Mouse (Mus musculus) embryonic fibroblast, embryonic 13.5 days (primary cell): Measurements from ENCODE around the gene Kif26b. TPM values are rescaled to one million over a fixed set of nuclear protein-coding genes. Genes with fewer than 3 reads are reported as not detected.

Source experiments
- H3K27ac ChIP-seq: 2 replicates; pipeline ENCODE4 v1.5.1; 2012; ENCODE audit warnings: low read length, control low read depth, inconsistent platforms; ENCODE audit not compliant: insufficient read depth
- H3K4me1 ChIP-seq: 2 replicates; pipeline ENCODE4 v1.6.1; 2011; ENCODE audit warnings: low read length; ENCODE audit not compliant: control insufficient read depth, insufficient read depth
- H3K4me3 ChIP-seq: 2 replicates; pipeline ENCODE4 v1.5.1; 2011; ENCODE audit warnings: mild to moderate bottlenecking, control low read depth, low read length; ENCODE audit not compliant: insufficient read depth
- CTCF ChIP-seq: IDR thresholded peaks from 2 replicates; pipeline ENCODE4 v1.5.1; 2011; ENCODE audit warnings: mild to moderate bottlenecking, control low read depth, low read length, moderate library complexity, borderline replicate concordance; ENCODE audit not compliant: insufficient read depth
- POLR2A ChIP-seq: IDR thresholded peaks from 2 replicates; pipeline ENCODE4 v1.6.1; 2011; ENCODE audit warnings: low read depth, mild to moderate bottlenecking, control low read depth, low read length, moderate library complexity
- polyA plus RNA-seq: library from polyadenylated mRNA; stranded (reverse); fragments of >200 nt; gene quantifications from 2 replicates; pipeline ENCODE4 v1.2.4, GENCODE M21; 2011; ENCODE audit warnings: low read depth; ENCODE audit not compliant: missing spikeins, insufficient read length

The Kif26b gene
- polyA plus RNA-seq, 1 experiment: 61.3 TPM

DNA sequence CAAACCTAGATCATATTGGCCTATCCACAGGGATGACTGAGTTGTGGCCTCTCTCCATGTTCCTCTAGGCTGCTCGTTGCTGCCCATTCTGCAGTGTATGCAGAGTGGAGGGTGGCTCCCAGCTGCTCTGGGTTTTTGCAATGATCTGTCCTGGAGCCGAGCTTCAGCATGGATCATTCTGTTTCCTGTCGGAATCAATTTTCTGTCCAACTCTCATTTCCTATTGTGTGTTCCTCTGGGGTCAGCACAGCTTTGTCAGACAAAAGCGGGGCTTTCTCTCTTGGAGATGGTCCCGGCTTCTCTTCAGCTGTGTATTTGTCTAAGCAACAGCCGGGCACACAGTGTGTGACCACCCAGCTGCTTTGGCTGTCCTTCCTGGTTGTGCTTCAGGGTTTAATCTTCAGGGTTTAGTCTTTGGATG is 98.0 kb downstream of the Kif26b start:
- TF ChIP-seq CTCF (no peak), POLR2A (no peak)
- no peak overlapping the region for H3K4me3 ChIP-seq
- H3K27ac ChIP-seq: no peak overlapping the region
- H3K4me1 ChIP-seq: no peaks in the 10 kb centered on the region

DNA sequence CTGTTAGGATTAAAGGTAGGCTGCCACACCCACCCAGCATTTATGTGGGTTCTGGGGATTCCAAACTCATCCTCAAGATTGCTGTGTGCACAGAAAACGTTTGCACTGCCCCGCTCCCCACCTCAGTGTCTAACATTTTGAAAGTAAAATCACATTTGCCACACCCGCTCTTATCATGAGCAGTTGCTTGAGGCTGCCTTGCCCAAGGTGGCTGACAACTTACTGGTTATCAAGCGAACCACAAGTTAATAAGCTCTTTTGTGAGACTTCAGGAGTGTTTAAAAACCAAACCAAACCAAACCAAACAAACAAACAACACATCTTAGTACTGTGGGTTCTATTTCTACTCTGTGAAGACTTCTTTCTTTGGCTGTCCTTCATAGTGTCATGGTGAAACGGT is 101.1 kb downstream of the Kif26b start:
- no peak overlapping the region for H3K4me3 ChIP-seq
- no peaks in the 10 kb centered on the region for H3K4me1 ChIP-seq

DNA sequence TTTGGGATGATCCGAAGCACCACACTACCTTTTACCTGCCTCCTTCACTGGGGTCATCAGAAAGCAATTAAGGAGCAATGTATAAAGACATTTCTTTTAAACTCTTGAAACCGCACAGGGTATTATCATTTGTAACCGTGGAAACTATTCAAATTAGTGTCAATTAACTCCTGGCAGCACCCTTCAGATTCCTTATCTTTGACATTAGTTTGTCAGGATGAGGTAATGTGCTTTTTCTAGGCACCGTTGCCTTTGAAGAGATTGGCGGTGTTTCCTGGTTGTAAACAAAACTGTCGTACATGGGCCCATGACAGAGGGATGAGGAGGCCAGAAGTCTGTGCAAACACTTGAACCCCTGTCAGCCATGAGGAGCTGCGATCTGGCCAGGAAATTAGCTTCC is 102.9 kb downstream of the Kif26b start:
- Histone ChIP-seq H3K4me3 (no peak overlapping the region), H3K27ac (no peak overlapping the region), H3K4me1 (no peaks in the 10 kb centered on the region)
- TF ChIP-seq POLR2A (no peak), CTCF (no peak)

More for the DNA sequence above, 101.1 kb downstream of the Kif26b start:
- TF ChIP-seq POLR2A (no peak), CTCF (no peak)
- no peak overlapping the region for H3K27ac ChIP-seq

DNA sequence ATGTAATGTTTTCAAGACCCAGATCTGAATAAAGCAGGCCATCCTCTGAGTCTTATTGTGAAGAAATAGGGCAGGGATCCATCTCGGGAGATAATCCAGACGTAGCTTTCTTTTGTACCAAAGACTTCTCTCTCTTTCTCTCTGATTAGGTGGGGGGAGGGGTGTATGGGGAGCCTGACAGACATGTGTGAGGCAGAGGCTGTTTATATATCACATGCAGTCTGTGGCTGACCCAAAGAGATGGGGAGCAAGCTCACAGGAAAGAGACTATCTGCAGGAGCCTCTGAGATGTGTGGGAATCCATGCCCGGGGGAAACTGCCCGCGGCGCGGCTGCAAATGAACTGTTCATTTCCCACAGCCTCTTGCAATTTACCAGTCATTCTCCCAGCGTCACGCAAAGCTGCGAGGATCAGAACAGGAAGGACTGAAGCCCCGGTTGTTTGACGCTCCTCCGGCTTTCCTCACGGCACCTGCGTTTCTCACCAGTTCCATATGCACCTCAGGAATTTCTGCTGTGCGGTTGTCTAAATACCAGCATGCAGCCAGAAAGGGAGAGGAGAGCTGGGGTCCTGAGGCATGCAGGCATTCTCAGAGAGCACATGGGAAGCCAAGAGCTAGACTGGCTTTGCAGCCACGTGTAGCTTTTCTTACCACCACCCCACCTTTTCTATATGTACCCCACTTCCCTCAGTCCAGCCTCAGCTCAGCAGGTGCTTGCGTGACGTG is 105.6 kb downstream of the Kif26b start:
- Histone ChIP-seq H3K4me1 (no peaks in the 10 kb centered on the region), H3K4me3 (no peak overlapping the region), H3K27ac (no peak overlapping the region)
- TF ChIP-seq CTCF (no peak), POLR2A (no peak)

DNA sequence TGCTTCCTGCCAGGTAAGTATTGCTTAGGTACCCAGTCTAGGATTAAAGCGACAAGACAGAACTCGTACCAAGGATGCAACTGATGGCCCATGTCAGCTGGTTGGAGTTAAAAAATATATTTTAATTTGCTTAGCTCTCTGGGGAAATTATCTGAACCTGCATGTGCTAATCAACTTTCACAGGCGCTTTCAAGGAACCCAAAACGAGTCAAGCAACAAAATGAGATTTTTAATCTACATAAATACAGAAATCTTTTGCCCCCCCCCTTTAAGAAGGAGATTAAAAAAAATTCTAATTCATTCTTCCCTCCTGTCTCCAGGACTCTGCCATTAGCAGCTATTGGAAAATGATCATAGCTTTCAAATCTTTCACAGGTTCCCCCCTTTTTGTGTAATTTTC is 106.5 kb downstream of the Kif26b start:
- no peaks in the 10 kb centered on the region; the same call in 1 of the 2 replicates for H3K4me1 ChIP-seq
- H3K4me3 ChIP-seq: no peak overlapping the region
- no peak for TF ChIP-seq CTCF
- no peak for TF ChIP-seq POLR2A
- no peak overlapping the region for H3K27ac ChIP-seq

DNA sequence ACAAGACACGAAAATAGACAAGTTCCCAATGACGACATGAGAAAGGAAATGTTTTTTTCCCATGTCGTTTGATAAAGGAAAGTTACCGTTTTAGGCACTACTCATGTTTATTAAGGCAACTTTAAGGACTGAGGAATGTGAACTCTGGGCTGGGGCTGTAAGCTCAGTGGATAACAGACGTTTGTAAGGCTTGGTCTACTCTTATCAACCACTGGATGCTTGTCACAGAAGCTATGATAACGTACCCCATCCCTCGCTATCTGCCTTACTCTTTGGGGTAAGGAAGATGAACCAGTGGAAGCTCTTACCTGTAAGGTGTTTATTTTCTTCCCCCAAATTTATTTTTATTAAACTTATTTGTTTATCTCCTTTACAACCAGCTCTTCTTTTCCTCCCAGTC is 108.4 kb downstream of the Kif26b start:
- TF ChIP-seq CTCF: no peak
- no peak for TF ChIP-seq POLR2A
- no peak overlapping the region for H3K27ac ChIP-seq

DNA sequence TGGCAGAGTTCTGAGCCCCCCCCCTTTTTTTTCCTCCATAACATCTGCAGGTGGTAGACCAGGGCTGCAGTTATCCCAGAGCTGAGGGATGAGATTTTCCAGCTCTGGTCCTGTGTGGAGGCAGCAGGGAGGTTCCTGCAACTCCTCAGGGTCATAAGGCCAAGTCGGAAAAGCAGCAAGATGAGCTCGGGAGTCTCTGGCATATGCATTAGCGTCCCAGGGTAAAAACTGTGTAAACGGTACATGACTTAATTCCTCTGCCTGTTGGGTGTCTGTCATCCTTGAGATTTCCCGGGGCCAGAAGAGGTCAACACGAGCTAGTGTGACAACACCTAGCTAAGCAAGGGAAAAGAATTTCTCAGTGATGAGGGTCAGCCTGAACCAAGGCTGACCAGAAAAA is 111.0 kb downstream of the Kif26b start:
- TF ChIP-seq POLR2A (no peak), CTCF (no peak)
- Histone ChIP-seq H3K27ac (no peak overlapping the region), H3K4me1 (peaks cover 6% of the 10 kb centered on the region), H3K4me3 (no peak overlapping the region)

More for the DNA sequence above, 108.4 kb downstream of the Kif26b start:
- H3K4me3 ChIP-seq: no peak overlapping the region
- peaks cover 4% of the 10 kb centered on the region; the same call in 1 of the 2 replicates for H3K4me1 ChIP-seq

DNA sequence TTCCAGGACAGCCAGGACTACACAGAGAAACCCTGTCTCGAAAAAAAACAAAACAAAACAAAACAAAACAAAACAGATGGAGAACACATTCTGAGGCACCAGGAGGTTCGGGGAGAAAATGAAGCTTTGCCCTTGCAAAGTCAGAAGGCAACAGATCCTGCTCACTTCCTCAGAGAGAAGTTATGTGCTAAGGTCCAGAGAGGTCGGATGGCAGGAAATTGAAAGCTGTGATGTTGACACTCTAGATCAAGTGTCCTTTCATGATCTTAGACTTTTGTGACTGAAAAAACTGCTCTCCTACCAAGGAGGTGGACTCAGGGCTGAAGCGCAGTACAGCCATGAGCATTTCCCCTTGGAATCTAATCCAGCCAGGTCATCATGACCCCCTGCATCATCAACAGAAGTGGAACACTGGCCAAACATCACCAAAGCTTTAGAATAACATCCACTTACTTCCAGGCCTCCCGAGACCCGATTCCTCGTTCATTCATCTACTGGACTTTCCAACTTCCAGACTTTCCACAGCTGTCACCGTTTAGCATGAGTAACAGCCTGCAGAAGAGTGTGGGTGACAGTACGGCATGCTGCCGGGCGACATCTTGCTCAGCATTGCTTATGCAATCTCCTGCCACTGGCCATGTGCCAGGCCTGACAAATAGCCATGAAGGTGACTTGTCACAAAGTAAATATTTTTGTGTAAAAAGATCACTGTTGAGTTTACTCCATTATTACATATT is 112.0 kb downstream of the Kif26b start:
- Histone ChIP-seq H3K4me3 (no peak overlapping the region), H3K27ac (no peak overlapping the region), H3K4me1 (peaks cover 6% of the 10 kb centered on the region)
- TF ChIP-seq POLR2A (no peak), CTCF (no peak)

DNA sequence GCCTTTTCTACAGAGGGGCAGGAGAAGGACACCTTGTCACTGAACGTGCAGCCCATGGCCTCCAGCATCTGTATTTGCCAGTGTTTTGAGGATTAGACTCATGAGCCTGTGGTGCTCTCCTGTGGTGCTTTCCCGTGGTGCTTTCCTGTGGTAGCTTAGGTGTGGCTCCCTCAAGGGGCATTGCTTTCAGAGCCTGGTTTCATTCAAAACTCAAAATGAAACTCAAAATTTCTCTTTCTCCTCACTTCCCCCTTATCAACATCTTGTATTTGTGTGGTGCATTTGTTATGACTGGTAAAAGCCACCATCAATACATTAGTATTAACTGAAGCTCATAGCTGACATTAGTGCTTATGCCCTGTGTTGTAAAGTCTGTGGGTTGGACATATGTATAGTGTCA is 112.9 kb downstream of the Kif26b start:
- H3K4me3 ChIP-seq: no peak overlapping the region
- peaks cover 6% of the 10 kb centered on the region for H3K4me1 ChIP-seq
- no peak overlapping the region for H3K27ac ChIP-seq
- TF ChIP-seq CTCF (no peak), POLR2A (no peak)

DNA sequence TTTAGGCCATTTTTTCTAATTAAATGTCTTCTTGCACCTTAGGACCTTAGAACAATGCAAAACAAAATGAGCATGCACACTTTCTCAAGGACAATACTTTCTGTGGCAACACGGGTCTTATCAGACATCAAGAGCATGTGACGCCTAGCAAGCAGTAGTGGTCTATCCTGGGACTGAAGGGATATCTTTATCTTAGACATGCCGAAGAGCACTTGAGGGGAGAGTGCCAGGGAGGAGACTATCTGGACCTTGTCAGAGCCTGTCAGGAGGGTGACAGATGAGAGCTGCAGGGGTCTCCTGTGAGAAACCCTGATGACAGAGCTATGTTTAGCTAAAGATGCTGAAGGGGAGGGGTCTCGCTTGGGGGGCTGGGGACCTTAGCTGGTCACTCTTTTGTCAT is 116.0 kb downstream of the Kif26b start:
- H3K4me3 ChIP-seq: no peak overlapping the region
- no peak overlapping the region for H3K27ac ChIP-seq
- peaks cover 6% of the 10 kb centered on the region for H3K4me1 ChIP-seq
- TF ChIP-seq CTCF (no peak), POLR2A (no peak)

DNA sequence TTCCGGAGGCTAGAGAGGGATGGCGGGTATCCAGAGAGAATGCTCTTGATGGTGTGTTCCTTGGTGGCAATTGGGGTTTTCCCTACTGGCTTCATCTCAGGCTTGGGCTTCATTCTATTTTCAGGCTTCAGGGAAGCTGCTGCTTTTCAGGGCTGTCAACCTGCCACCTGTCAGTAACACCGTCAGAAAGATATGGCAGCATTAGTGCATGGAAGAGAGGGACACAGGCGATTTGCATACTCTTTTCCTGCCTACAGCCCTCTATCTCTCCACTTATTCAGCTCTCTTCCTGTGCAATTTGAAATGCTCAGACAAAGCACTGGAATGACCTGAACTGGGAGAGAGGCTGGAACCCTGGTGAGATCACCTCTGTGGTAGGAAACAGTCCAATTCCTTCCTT is 117.7 kb downstream of the Kif26b start:
- H3K4me3 ChIP-seq: no peak overlapping the region
- no peak for TF ChIP-seq POLR2A
- TF ChIP-seq CTCF: no peak
- H3K4me1 ChIP-seq: peaks cover 2% of the 10 kb centered on the region; the same call in 1 of the 2 replicates
- H3K27ac ChIP-seq: no peak overlapping the region
